Mouse (Mus musculus) hematopoietic stem cell, adult 5-6 weeks (primary cell): ENCODE data around the gene 9330182L06Rik. TPM values are rescaled to one million over a fixed set of nuclear protein-coding genes. Genes with fewer than 3 reads are reported as not detected.

Experiments
- ATAC-seq, 2 experiments: fragments of 125-278 bp in 1 of 2; replicated peaks in 1 of 2; 2 replicates each; pipeline ENCODE4 v1.8.0; 2016 to 2017; ENCODE audit warnings: inconsistent platforms in 2 of 2, mild to moderate bottlenecking in 2 of 2, moderate number of reproducible peaks in 2 of 2, low read depth in 1 of 2, moderate TSS enrichment in 1 of 2; ENCODE audit not compliant: low FRiP score in 2 of 2, poor library complexity in 2 of 2, severe bottlenecking in 2 of 2, insufficient read depth in 1 of 2, low TSS enrichment in 1 of 2
- total RNA-seq: library from RNA; stranded (forward); fragments of 172-1452, 232-1000 nt; gene quantifications from 2 replicates; pipeline ENCODE4 v1.2.3, GENCODE M21; 2017

Gene 9330182L06Rik
- 2.8 and 3.9 TPM in 2 replicates for total RNA-seq

GRCm38 (mm10) chr5:9265586-9266279 lies at the start of gene 9330182L06Rik:
9330182L06Rik (plus strand) TSS chr5:9266118.
- ATAC-seq, result peak; percentile 60 to 70

DNA sequence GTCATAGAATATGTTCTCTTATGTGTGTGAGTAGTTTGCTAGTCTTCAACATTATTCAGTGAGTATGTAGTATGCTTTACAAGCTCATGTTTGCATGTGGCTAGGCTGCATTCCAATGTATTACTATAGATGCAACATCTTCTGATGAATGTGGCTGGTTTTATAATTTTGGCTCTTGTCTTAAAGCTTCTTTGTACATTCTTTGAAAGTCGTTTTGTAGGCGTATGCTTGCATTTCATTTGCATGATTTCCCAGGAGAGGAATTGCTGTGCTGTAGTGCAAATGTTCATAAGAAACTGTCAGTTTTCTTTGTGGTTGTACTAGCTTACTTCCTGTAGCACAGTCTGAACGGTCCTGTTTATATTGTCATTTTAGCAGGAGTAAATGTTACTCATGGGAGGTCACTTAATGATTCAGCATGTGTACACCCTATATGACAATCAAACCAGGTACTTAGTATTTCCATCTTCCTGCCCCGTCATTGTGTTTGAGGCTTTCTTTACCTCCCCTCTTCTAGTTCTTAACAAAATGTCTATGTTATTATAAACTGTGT lies 38.4 kb upstream of the 9330182L06Rik start:
- ATAC-seq, result peak; percentile 56 to 83

- ATAC-seq, result no peak
These were observed 1.6 kb upstream of the 9330182L06Rik start for GRCm38 (mm10) chr5:9264361-9264760.

DNA sequence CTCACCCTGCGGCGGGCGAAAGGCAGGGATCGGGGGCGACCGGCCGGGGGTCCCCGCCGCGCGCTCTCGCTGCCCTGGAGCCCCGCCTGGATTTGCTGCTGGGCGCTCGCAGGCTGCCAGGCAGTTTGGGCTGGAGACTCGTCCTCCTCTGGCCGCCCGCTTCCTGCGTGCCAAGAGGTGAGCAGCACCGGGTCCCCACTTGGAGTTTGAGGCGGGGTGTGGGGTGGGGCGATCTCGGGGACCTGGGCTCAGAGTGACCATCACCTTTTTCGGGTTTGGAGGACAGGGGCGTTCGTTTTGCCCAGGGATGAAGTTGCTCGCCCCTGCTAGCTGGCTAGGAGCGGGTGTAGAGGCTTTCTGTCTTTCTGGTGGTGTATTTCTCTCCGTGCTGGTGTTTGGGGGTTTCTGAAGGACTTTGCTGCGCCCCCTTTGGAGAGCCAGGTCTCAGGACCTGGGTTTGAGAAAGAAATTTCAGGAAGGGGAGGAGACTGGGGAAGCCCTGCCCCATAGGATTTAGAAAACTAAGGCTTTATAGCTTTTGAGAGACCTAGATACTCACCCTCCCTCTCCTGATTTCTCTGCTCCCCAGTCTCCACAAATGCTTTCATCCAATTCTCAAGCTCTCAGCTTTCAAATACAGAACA lies 484 bp downstream of the 9330182L06Rik start:
- peak; percentile 38 to 46; a peak in 3 of 4 replicates for ATAC-seq

DNA sequence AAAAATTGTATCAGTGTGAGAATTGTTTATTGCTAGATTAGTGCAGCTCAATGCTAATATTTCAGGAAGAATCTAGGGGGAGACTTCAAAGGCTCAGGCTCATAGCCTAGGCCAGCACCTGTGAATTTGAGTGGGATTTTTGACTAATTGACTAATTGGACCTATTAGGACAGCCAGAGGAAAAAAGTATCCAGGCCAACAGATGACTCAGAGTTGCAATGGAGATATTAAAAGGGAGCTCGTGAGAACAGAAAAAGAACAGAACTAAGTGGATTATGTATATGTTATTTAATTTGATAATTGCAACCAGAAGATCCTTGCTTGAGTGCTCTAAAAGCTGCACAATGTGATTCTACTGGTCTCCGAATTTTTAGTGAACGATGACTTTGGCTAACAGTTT lies 3.7 kb downstream of the 9330182L06Rik start:
- no peak for ATAC-seq

- no peak for ATAC-seq
These were observed 7.1 kb downstream of the 9330182L06Rik start for GRCm38 (mm10) chr5:9272976-9273375.

DNA sequence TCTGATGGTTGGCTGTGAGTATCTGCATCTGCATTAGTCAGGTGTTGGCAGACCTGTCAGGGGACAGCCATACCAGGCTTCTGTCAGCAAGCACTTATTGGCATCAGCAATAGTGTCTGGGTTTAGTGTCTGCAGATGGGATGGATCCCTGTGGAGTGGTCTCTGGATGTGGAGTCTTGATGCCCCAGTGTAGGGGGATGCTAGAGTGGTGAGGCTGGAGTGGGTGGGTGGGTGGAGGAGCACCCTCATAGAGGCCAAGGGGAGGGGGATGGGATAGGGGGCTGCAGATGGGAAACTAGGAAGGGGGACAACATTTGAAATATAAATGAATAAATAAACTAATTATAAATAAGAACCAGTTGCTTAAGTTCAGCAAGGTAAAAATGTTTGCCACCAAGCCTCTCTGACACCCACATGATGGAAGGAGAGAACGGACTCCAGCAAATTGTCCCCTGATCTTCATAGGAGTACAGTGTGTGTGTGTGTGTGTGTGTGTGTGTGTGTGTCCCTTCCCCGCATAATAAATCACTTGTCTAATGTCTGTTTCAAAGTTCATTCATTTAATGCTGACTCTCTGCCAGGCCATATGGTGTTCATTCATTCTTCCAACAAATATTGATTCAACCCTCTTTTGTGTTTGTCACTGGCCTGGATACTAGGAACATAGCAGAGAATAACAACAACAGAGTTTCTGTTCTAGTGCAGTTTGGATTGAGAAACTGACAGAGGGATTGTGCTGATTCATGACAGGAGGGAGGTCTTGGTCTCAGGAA lies 30.0 kb downstream of the 9330182L06Rik start:
- ATAC-seq, result no peak

DNA sequence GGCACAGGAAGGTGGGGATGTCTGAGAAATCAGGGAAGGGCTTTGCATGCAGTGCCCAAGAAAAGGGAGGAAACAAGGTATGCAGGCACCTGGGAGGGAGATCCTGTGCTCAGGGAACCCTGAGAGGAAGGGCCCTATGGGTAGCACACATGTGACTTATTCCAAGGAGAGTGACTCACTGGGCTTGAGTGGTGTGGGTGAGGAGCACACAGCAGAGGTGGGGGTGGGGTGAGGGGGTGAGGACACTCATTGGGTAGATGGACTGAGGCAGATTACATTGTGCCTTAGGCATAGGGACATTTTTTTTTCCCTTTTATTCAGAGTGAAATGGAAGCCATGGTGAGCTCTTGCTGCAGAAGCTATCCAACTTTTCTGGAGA lies 30.6 kb downstream of the 9330182L06Rik start:
- no peak for ATAC-seq

GRCm38 (mm10) chr5:9326863-9327262 lies 60.9 kb downstream of the 9330182L06Rik start:
- no peak for ATAC-seq

DNA sequence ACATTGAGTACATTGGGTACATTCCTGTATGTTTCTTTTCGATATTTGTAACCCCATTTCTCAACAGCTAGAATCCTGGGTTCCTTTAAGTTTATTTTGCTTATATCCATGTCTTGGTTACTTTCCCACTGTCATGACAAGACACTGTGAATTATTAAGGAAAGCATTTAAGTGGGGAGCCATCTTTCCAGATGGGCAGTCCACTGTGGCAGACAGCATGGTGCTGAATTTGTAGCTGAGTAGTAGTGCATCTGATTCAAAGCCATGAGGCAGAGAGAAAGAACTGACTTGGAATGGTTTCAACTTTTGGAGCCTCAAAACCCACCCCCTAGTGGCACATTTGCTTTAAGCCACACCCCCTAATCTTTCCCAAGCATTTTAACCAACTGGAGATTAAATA lies 61.6 kb downstream of the 9330182L06Rik start:
- ATAC-seq, result no peak

- ATAC-seq, result no peak
These were observed 73.0 kb downstream of the 9330182L06Rik start for GRCm38 (mm10) chr5:9338756-9339510.

GRCm38 (mm10) chr5:9339511-9340173 lies 73.7 kb downstream of the 9330182L06Rik start:
- no peak for ATAC-seq

DNA sequence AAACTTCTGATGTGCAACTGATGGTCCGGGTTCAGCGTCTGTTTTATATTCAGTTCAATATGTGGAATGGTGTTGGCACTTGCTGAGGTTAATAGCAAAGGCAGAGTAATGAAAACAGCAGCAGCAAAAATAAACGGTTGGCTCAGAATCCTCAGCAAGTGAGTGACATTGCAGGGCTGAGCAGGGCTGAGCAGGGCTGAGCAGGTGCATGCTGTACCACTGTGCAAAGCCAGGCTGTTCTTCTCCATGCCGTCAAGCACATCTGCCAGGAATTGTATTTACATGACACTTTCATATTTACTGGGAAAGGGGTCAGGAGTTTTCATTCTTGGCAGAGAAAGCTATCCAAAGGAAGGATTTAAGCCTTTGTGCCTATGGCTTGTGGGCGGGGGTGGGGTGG lies 78.7 kb downstream of the 9330182L06Rik start:
- no peak for ATAC-seq

GRCm38 (mm10) chr5:9345038-9345617 lies 79.2 kb downstream of the 9330182L06Rik start:
- ATAC-seq, result no peak

DNA sequence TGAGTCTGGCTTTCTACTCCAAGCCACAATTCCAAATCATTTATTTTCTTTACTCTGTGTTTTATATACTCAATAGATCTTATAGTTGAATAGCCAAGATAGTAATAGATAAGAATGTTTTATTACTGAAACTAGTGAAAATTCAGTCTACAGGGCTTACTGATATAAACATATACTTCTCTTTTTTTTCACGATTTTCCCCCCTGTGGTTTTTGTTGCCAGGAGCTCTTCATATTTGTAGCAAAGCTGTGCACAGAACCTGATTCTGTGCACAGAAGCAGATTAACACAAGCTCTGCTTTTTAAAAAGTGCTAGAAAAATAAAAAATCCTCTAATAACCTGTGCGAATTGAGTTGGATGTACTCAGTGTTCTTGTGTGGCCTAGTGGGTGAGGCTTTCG lies 79.7 kb downstream of the 9330182L06Rik start:
- ATAC-seq, result peak in 1 of 2 experiments; percentile 44; a peak in 2 of 4 replicates

DNA sequence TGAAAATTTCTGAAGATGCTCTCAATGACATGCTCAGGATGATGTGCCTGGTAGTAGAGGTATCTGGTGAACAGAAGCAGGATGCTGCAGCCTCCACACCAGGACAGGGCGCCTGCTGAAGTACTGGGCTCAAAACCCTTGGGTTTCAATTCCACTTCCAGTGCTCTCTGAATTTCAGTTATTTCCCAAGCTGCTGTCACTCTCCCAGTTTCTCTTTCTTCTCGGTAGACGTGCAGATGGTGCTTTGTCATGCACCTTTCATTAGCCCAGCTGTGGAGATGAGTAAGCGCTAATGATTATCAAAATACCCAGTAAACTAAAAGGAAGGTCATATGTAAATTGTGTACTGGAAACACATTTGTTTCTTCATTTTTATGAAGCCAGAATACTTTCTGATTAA lies 80.6 kb downstream of the 9330182L06Rik start:
- no peak; a peak in 1 of 4 replicates for ATAC-seq
